Mouse (Mus musculus): ENCODE data around the gene Brip1. TPM values are rescaled to one million over a fixed set of nuclear protein-coding genes. Genes with fewer than 3 reads are reported as not detected.

Gene Brip1
- polyA plus RNA-seq, 1 experiment from 2014 or later: 3.8 TPM

DNA sequence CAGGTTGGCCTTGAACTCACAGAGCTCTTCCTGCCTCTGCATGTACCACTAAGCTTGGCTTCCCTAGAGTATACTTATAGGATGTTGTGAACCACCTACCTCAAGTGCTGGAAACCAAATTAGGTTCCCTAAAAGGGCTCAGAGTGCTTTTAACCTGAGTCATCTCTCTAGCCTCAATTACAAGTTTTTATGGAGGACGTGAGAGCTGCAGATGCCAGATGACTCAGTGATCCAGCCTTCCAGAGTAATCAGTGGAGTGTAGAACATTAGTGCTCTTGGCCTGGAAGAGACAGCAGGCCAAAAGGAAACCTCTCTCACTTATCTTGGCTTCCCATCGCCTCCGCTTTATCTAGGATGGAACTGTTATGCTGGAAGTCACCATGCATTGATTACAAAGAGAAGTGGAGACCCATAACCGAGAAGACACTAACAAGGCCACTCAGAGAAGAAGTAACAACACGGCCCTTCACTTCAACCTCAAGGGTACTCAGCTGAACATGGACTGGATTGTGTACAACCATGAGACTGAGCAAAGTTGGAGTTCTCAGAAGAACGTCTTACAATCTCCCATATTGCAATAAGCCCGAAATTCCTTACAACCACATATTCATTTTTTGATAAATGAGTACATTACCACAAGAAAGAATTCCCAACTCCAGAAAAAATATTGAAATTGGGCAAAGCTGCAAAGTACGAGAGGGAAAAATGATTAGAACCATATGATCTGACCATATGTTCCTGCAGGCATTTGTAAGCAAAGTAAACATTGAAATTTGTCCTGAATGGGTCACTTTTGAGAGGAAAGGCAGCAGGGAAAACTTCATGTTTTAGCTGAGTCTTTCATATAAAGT, 150.3 kb downstream of the Brip1 start:
- Histone ChIP-seq H3K36me3 (ENCODE audit: insufficient read depth, low read length) (no peaks in the 10 kb centered on the region), H3K4me3 (replicated peaks; ENCODE audit: low read depth, low read length) (no peak overlapping the region), H3K4me1 (replicated peaks; ENCODE audit: insufficient read depth, low read length) (no peaks in the 10 kb centered on the region), H3K27ac (no peak overlapping the region), H3K9ac (ENCODE audit: low read depth, low read length) (no peak overlapping the region), H3K9me3 (replicated peaks; ENCODE audit: low read length) (no peaks in the 10 kb centered on the region), H3K27me3 (ENCODE audit: insufficient read depth, low read length) (no peaks in the 10 kb centered on the region), H3K4me2 (ENCODE audit: low read length) (no peak overlapping the region)
- no peak for ATAC-seq (replicated peaks; ENCODE audit: low FRiP score, low read depth)
- no peak for TF ChIP-seq CTCF (IDR thresholded peaks at IDR 0.05; ENCODE audit: low read depth)
- 77% methylated on average over 8 of the region's 8 CpGs for WGBS
- DNase-seq (ENCODE audit: low spot score): no peak

DNA sequence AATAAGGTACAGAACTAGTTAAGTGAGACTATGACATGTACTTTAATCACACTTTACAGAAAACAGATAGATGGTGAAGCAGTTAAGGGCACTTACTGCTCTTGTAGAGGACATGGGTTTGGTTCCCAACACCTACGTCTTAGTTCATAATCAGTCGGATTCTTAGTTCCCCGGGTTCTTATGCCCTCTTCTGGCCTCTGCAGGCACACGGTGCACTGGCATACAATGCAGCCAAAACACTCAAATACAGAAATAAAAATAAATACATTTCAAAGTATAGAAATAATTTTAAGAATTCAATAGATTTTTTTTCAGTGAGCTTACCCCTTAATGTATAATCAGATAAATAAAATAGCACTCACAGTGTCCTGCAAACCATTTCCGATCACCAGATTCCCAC, 161.0 kb downstream of the Brip1 start:
- Histone ChIP-seq H3K9me3 (replicated peaks; ENCODE audit: low read length) (no peaks in the 10 kb centered on the region), H3K4me2 (ENCODE audit: low read length) (no peak overlapping the region), H3K4me3 (replicated peaks; ENCODE audit: low read depth, low read length) (no peak overlapping the region), H3K4me1 (replicated peaks; ENCODE audit: insufficient read depth, low read length) (no peaks in the 10 kb centered on the region), H3K9ac (ENCODE audit: low read depth, low read length) (no peak overlapping the region), H3K36me3 (ENCODE audit: insufficient read depth, low read length) (no peaks in the 10 kb centered on the region), H3K27ac (no peak overlapping the region), H3K27me3 (ENCODE audit: insufficient read depth, low read length) (no peaks in the 10 kb centered on the region)
- no peak; the same call in 1 of the 2 replicates for TF ChIP-seq CTCF (IDR thresholded peaks at IDR 0.05; ENCODE audit: low read depth)
- 73% methylated on average over 5 of the region's 5 CpGs for WGBS
- DNase-seq (ENCODE audit: low spot score) (no peak), ATAC-seq (replicated peaks; ENCODE audit: low FRiP score, low read depth) (no peak)

DNA sequence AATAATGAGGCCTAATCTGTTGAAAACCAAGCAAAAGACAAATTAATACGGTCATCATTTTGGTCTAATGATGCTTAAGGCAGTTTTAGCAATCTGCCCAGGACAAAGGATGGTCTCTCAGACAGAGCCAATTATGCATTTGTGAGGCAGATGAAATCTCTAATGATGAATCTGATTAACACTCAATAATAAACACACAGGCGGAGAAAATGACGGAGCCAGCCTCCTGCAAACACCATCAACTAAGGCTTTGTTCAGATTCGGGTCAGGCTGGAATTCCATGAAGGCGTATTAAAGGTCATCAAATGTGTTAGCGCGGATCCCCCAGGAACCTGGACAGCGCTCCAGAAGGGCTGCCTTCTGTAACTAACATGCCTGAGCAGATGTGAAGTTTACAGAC, 161.6 kb downstream of the Brip1 start:
- WGBS: 87% methylated on average over 8 of the region's 8 CpGs
- no peaks in the 10 kb centered on the region for H3K9me3 ChIP-seq (replicated peaks; ENCODE audit: low read length)
- no peaks in the 10 kb centered on the region for H3K4me1 ChIP-seq (replicated peaks; ENCODE audit: insufficient read depth, low read length)
- ATAC-seq (replicated peaks; ENCODE audit: low FRiP score, low read depth): no peak
- H3K4me2 ChIP-seq (ENCODE audit: low read length): no peak overlapping the region
- no peaks in the 10 kb centered on the region for H3K27me3 ChIP-seq (ENCODE audit: insufficient read depth, low read length)
- H3K4me3 ChIP-seq (replicated peaks; ENCODE audit: low read depth, low read length): no peak overlapping the region
- no peak for TF ChIP-seq CTCF (IDR thresholded peaks at IDR 0.05; ENCODE audit: low read depth)
- no peak for DNase-seq (ENCODE audit: low spot score)
- no peak overlapping the region for H3K9ac ChIP-seq (ENCODE audit: low read depth, low read length)
- H3K36me3 ChIP-seq (ENCODE audit: insufficient read depth, low read length): no peaks in the 10 kb centered on the region
- no peak overlapping the region for H3K27ac ChIP-seq

DNA sequence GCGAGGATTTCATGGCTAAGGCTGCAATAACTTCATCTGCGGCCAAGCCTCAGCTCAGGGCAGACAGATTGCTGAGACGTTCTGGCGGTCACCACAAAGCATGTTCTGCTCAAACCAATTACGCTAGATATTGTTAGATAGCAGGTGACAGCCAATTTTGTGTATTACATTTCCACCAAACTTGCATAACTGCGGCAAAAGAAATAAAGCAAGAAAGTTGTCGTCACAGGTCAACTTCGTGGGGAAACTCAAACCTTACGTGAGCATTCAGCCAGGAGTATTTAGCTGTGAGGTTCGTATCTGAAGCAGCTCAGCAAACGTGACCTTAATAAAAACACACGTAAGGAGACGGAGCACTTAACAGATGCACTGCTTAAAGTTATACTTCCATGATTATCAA, 162.3 kb downstream of the Brip1 start:
- H3K4me2 ChIP-seq (ENCODE audit: low read length): no peak overlapping the region
- WGBS: 83% methylated on average over 13 of the region's 13 CpGs
- no peak for TF ChIP-seq CTCF (IDR thresholded peaks at IDR 0.05; ENCODE audit: low read depth)

DNA sequence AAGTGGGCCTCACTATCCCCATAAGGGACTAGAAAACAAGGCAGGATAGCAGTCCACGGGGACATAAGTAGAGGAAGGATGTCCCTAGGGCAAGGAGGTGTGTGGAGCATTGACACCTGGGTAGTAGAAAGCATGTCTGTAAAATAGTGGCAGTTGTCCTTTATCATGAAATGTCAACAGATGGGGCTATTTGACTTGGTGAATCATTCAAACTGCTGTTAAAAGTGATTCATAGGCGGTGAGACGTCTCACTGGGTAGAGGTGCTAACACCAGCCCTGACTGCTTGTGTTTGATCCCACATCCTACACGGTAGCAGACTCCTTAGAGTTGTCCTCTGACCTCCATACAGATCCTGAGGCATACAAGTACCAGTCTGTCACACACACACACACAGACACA, 168.1 kb downstream of the Brip1 start:
- no peak overlapping the region for H3K27ac ChIP-seq
- WGBS: 52% methylated on average over 4 of the region's 4 CpGs
- H3K4me1 ChIP-seq (replicated peaks; ENCODE audit: insufficient read depth, low read length): no peaks in the 10 kb centered on the region
- H3K36me3 ChIP-seq (ENCODE audit: insufficient read depth, low read length): no peaks in the 10 kb centered on the region
- H3K9me3 ChIP-seq (replicated peaks; ENCODE audit: low read length): no peaks in the 10 kb centered on the region
- no peak for TF ChIP-seq CTCF (IDR thresholded peaks at IDR 0.05; ENCODE audit: low read depth)
- H3K4me3 ChIP-seq (replicated peaks; ENCODE audit: low read depth, low read length): no peak overlapping the region
- DNase-seq (ENCODE audit: low spot score): no peak
- H3K9ac ChIP-seq (ENCODE audit: low read depth, low read length): no peak overlapping the region
- no peak for ATAC-seq (replicated peaks; ENCODE audit: low FRiP score, low read depth)
- no peak overlapping the region for H3K4me2 ChIP-seq (ENCODE audit: low read length)
- H3K27me3 ChIP-seq (ENCODE audit: insufficient read depth, low read length): no peaks in the 10 kb centered on the region

More for the DNA sequence above, 162.3 kb downstream of the Brip1 start:
- no peak overlapping the region for H3K9ac ChIP-seq (ENCODE audit: low read depth, low read length)
- no peak overlapping the region for H3K27ac ChIP-seq
- H3K4me3 ChIP-seq (replicated peaks; ENCODE audit: low read depth, low read length): no peak overlapping the region
- DNase-seq (ENCODE audit: low spot score) (no peak), ATAC-seq (replicated peaks; ENCODE audit: low FRiP score, low read depth) (no peak)
- H3K4me1 ChIP-seq (replicated peaks; ENCODE audit: insufficient read depth, low read length): no peaks in the 10 kb centered on the region
- no peaks in the 10 kb centered on the region for H3K27me3 ChIP-seq (ENCODE audit: insufficient read depth, low read length)
- H3K36me3 ChIP-seq (ENCODE audit: insufficient read depth, low read length): no peaks in the 10 kb centered on the region
- no peaks in the 10 kb centered on the region for H3K9me3 ChIP-seq (replicated peaks; ENCODE audit: low read length)

DNA sequence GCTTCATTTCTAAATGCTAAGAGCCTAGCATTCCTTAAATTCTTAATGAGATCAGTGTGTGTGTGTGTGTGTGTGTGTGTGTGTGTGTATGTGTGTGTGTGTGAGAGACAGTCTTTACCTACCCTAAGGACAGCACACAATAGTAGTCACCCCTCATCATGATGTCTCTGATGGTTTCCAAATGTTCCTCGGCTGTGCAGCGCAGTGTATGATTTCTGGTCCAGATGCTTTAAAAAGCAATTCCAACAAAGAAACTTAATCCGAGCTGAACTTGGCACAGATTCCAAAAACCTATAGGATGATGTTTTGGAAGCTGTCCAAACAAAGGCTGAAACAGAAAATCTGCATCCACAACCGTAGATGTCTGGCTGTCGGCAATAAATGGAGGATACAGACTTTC, 173.0 kb downstream of the Brip1 start:
- ATAC-seq (replicated peaks; ENCODE audit: low FRiP score, low read depth): no peak
- WGBS: 16% methylated on average over 5 of the region's 5 CpGs
- no peaks in the 10 kb centered on the region for H3K27me3 ChIP-seq (ENCODE audit: insufficient read depth, low read length)
- H3K9ac ChIP-seq (ENCODE audit: low read depth, low read length): no peak overlapping the region
- H3K9me3 ChIP-seq (replicated peaks; ENCODE audit: low read length): no peaks in the 10 kb centered on the region
- no peaks in the 10 kb centered on the region for H3K36me3 ChIP-seq (ENCODE audit: insufficient read depth, low read length)
- H3K4me2 ChIP-seq (ENCODE audit: low read length): no peak overlapping the region
- no peak for DNase-seq (ENCODE audit: low spot score)
- H3K27ac ChIP-seq: no peak overlapping the region
- no peaks in the 10 kb centered on the region for H3K4me1 ChIP-seq (replicated peaks; ENCODE audit: insufficient read depth, low read length)
- TF ChIP-seq CTCF (IDR thresholded peaks at IDR 0.05; ENCODE audit: low read depth): no peak
- no peak overlapping the region for H3K4me3 ChIP-seq (replicated peaks; ENCODE audit: low read depth, low read length)
